Mouse (Mus musculus) liver, embryonic 14.5 days (tissue): ENCODE results near the gene Tnr. TPM values are rescaled to one million over a fixed set of nuclear protein-coding genes. Genes with fewer than 3 reads are reported as not detected.

Experiments used
- ATAC-seq: fragments of 200-750 bp; cut with Nextera tagmentation; 2 replicates; pipeline ENCODE4 v1.8.0; 2017; ENCODE audit warnings: moderate number of reproducible peaks, mild to moderate bottlenecking, moderate library complexity; ENCODE audit not compliant: insufficient read depth
- DNase-seq, 3 experiments: peaks; one replicate each; pipeline ENCODE4 v3.0.0-alpha.2; 2012 to 2013; ENCODE audit warnings: low read depth in 3 of 3, low spot score in 3 of 3
- H3K27ac ChIP-seq: fragments of 300-500 bp; sonication (generic); 2 replicates; pipeline ENCODE4 v1.5.1; 2014; ENCODE audit warnings: moderate library complexity, mild to moderate bottlenecking, control low read depth, inconsistent platforms
- H3K27me3 ChIP-seq: fragments of 300-500 bp; sonication (generic); 2 replicates; pipeline ENCODE4 v1.6.1; 2014; ENCODE audit warnings: mild to moderate bottlenecking, low read length, moderate library complexity; ENCODE audit not compliant: control insufficient read depth, insufficient read depth
- H3K36me3 ChIP-seq: fragments of 300-500 bp; sonication (generic); replicated peaks from 2 replicates; pipeline ENCODE4 v1.6.1; 2014; ENCODE audit warnings: low read depth; ENCODE audit not compliant: control insufficient read depth, insufficient read depth
- H3K4me1 ChIP-seq, 2 experiments: fragments of 200-500 bp in 1 of 2; fragments of 300-500 bp in 1 of 2; sonication (generic) in 1 of 2; replicated peaks; 2 replicates each; pipeline ENCODE4 v1.6.1; 2012 to 2014; ENCODE audit warnings: antibody characterized with exemption in 1 of 2, inconsistent platforms in 1 of 2, low read length in 1 of 2; ENCODE audit not compliant: control insufficient read depth in 2 of 2, insufficient read depth in 2 of 2
- H3K4me2 ChIP-seq: fragments of 300-500 bp; sonication (generic); 2 replicates; pipeline ENCODE4 v1.6.1; 2014; ENCODE audit warnings: low read depth, mild to moderate bottlenecking, control low read depth, moderate library complexity
- H3K4me3 ChIP-seq, 2 experiments: fragments of 200-500 bp in 1 of 2; fragments of 300-500 bp in 1 of 2; sonication (generic) in 1 of 2; 2 replicates each; pipeline ENCODE4 v1.5.1; 2012 to 2014; ENCODE audit warnings: low read depth in 2 of 2, low read length in 2 of 2, mild to moderate bottlenecking in 2 of 2, control low read depth in 1 of 2, inconsistent platforms in 1 of 2, moderate library complexity in 1 of 2; ENCODE audit not compliant: insufficient read depth in 1 of 2
- H3K9ac ChIP-seq: fragments of 300-500 bp; sonication (generic); replicated peaks from 2 replicates; pipeline ENCODE4 v1.6.1; 2014; ENCODE audit warnings: mild to moderate bottlenecking, control low read depth, moderate library complexity
- H3K9me3 ChIP-seq: fragments of 300-500 bp; sonication (generic); 2 replicates; pipeline ENCODE4 v1.6.1; 2016; ENCODE audit warnings: low read length, mixed read lengths; ENCODE audit not compliant: control insufficient read depth
- CTCF ChIP-seq: IDR thresholded peaks from 2 replicates; pipeline ENCODE4 v1.5.1; 2016; ENCODE audit warnings: antibody characterized with exemption, low read depth, control low read depth
- EP300 ChIP-seq: IDR thresholded peaks from 2 replicates; pipeline ENCODE4 v1.6.1; 2016; ENCODE audit warnings: antibody characterized with exemption, low read depth
- WGBS: fragments of 180-500 bp; shearing (Covaris S2); extraction: QIAGEN DNeasy Blood & Tissue Kit; methylation state at CpG from one replicate; pipeline ENCODE4 v1.1.7; 2014; ENCODE audit not compliant: insufficient replicate concordance; 5-methylcytosine and 5-hydroxymethylcytosine counted together
- polyA plus RNA-seq, 2 experiments: library from polyadenylated mRNA; depleted of rRNA in 1 of 2; stranded (reverse) in 1 of 2; unstranded in 1 of 2; fragments of >200 nt; fragmentation: Nextera tagmentation in 1 of 2; extraction: Ambion mirVana in 1 of 2; gene quantifications; 2 replicates each; pipeline versions ENCODE4 v1.2.1 to v1.2.3; 2012 to 2014

The Tnr gene
- polyA plus RNA-seq, 2 experiments, result 0.02 to 0.03 TPM

GRCm38 (mm10) chr1:159596640-159597039, 73.1 kb downstream of the Tnr start:
- Histone ChIP-seq H3K27ac (no peak overlapping the region), H3K4me1 (no peaks in the 10 kb centered on the region), H3K9me3 (no peaks in the 10 kb centered on the region), H3K36me3 (no peaks in the 10 kb centered on the region), H3K4me2 (no peak overlapping the region), H3K27me3 (no peaks in the 10 kb centered on the region), H3K9ac (no peak overlapping the region), H3K4me3 (no peak overlapping the region)
- TF ChIP-seq EP300 (no peak), CTCF (no peak)
- DNase-seq (no peak), ATAC-seq (no peak)
- WGBS, result 3% methylated on average over 2 of the region's 2 CpGs

- ATAC-seq, result no peak
- Histone ChIP-seq H3K4me3 (no peak overlapping the region), H3K4me1 (no peaks in the 10 kb centered on the region), H3K36me3 (no peaks in the 10 kb centered on the region), H3K27me3 (no peaks in the 10 kb centered on the region), H3K27ac (no peak overlapping the region), H3K9me3 (no peaks in the 10 kb centered on the region), H3K4me2 (no peak overlapping the region), H3K9ac (no peak overlapping the region)
- no peak for TF ChIP-seq EP300
- no peak for TF ChIP-seq CTCF
- no peak for DNase-seq
- 51% methylated on average over 4 of the region's 4 CpGs for WGBS
Observed at GRCm38 (mm10) chr1:159613561-159613960, 90.0 kb downstream of the Tnr start.

DNA sequence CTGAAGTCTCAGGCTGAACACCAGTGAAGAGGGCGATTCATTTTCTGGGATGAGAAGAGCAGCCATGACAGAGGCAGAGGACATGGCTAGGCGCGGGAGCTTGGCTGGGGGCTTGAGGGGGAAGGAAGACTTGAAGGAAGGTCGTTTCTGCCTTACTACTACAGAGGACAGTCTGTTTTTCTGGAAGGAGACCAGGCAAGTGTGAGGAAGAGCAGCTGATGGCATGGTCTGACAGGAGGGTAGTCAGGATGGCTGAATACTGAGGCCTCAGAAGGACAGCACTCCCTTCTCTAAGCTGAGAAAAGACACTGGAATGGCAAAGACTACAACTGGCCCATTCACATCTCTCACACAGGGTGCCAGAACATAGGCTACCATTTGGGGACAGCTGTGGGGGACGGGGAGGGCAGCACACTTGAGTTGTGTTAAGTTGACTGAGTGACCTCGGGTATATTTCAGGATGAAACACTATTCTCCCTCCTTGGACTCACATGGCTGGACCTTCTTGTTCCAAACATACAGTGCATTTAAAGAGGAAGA, 90.6 kb downstream of the Tnr start:
- Histone ChIP-seq H3K27me3 (no peaks in the 10 kb centered on the region), H3K4me1 (no peaks in the 10 kb centered on the region), H3K4me3 (no peak overlapping the region), H3K4me2 (no peak overlapping the region), H3K27ac (no peak overlapping the region), H3K9me3 (no peaks in the 10 kb centered on the region), H3K36me3 (no peaks in the 10 kb centered on the region), H3K9ac (no peak overlapping the region)
- TF ChIP-seq CTCF (no peak), EP300 (no peak)
- no peak for ATAC-seq
- 39% methylated on average over 6 of the region's 6 CpGs for WGBS
- no peak for DNase-seq

DNA sequence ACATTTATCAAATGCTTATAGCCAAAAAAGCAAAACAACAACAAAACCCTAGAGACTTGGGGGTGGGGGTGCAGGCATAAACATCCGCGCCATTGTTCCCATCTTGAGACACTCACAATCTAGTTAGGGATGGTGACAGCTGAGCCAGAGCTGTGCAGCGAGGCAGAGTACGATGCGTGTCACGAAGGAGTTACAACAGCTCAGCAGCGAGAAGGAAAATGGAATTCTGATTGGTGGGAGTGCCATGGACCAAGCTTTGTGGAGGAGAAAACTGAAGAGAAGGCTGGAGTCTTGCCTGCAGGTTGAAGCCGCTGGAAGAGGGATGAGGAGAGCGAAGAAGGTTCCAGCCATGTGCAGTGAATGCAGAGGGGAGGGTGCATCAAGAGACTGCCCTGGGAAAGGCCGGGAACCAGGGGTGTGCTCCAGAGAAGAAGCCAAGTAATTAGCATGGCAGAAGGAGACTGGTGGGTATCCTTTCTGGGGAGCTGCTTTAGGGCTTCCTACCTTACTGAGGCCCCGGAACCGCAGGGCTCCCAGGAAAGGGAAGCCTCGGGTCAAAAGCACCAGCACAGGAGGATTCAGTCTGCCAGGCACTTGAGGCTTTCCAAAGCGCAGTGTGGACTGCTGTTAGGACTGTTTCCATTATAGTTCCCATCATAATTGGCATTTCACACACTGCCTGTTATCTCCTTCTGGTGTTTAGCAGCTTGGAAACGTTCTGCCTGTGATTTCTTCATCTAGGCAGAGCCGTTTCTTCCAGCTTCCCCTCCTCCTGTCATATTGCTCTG, 91.3 kb downstream of the Tnr start:
- no peaks in the 10 kb centered on the region for H3K4me1 ChIP-seq
- DNase-seq, result no peak
- no peak overlapping the region for H3K9ac ChIP-seq
- ATAC-seq, result no peak
- no peaks in the 10 kb centered on the region for H3K27me3 ChIP-seq
- H3K4me3 ChIP-seq, result no peak overlapping the region
- H3K4me2 ChIP-seq, result no peak overlapping the region
- 52% methylated on average over 16 of the region's 16 CpGs for WGBS
- no peak for TF ChIP-seq EP300
- no peak for TF ChIP-seq CTCF
- H3K9me3 ChIP-seq, result no peaks in the 10 kb centered on the region
- no peak overlapping the region for H3K27ac ChIP-seq
- no peaks in the 10 kb centered on the region for H3K36me3 ChIP-seq

- Histone ChIP-seq H3K4me1 (no peaks in the 10 kb centered on the region), H3K4me2 (no peak overlapping the region), H3K27ac (no peak overlapping the region), H3K9me3 (no peaks in the 10 kb centered on the region), H3K9ac (no peak overlapping the region), H3K27me3 (no peaks in the 10 kb centered on the region), H3K36me3 (no peaks in the 10 kb centered on the region), H3K4me3 (no peak overlapping the region)
- TF ChIP-seq CTCF, result no peak
- ATAC-seq (no peak), DNase-seq (no peak)
- WGBS, result 51% methylated on average over 4 of the region's 4 CpGs
Observed at GRCm38 (mm10) chr1:159615686-159616085, 92.1 kb downstream of the Tnr start.
